Mouse (Mus musculus) cortical plate, adult 2 months (tissue): ENCODE data around the gene Hypk.

Source experiments
- CTCF ChIP-seq: fragments of 200-500 bp; IDR thresholded peaks from 2 replicates; pipeline ENCODE4 v1.5.1; 2011; ENCODE audit warnings: mild to moderate bottlenecking, control low read depth, low read length; ENCODE audit not compliant: insufficient read depth; ENCODE audit errors: extremely low read depth
- POLR2A ChIP-seq: fragments of 200-500 bp; IDR thresholded peaks from 2 replicates; pipeline ENCODE4 v1.6.1; 2011; ENCODE audit warnings: mild to moderate bottlenecking, low read length, control low read depth; ENCODE audit not compliant: insufficient read depth; ENCODE audit errors: extremely low read depth

DNA sequence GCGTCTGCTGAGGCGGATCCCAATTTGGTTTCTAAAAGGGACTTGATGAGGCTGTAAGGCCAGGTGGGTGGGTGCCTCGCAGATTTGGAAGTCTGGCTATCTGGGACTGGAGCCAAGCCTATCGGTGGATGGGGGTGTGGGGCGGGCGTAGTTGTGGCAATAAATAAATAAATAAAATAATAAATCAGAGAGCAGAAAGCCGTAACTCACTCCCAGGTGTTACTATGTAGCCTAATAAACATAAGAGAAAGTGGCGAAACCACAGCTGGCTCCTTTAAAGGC, 10.1 kb upstream of the Hypk start:
- TF ChIP-seq CTCF, result no peak
- no peak for TF ChIP-seq POLR2A
